Mouse (Mus musculus) liver, embryonic 12.5 days (tissue): ENCODE measurements around the gene Fip1l1. TPM values are rescaled to one million over a fixed set of nuclear protein-coding genes. Genes with fewer than 3 reads are reported as not detected.
A peak's percentile ranks its signal among the peaks of the same experiment; 100 is the strongest.

Experiments
- ATAC-seq: fragments of 200-750 bp; cut with Nextera tagmentation; 2 replicates; pipeline ENCODE4 v1.8.0; 2017; ENCODE audit warnings: moderate number of reproducible peaks, mild to moderate bottlenecking, moderate library complexity
- H3K27ac ChIP-seq: fragments of 300-500 bp; sonication (generic); 2 replicates; pipeline ENCODE4 v1.5.1; 2016; ENCODE audit warnings: mild to moderate bottlenecking
- H3K27me3 ChIP-seq: fragments of 300-500 bp; sonication (generic); replicated peaks from 2 replicates; pipeline ENCODE4 v1.6.1; 2016; ENCODE audit warnings: mild to moderate bottlenecking, moderate library complexity
- H3K36me3 ChIP-seq: fragments of 300-500 bp; sonication (generic); 2 replicates; pipeline ENCODE4 v1.6.1; 2016; ENCODE audit warnings: mild to moderate bottlenecking, moderate library complexity
- H3K4me1 ChIP-seq: fragments of 300-500 bp; sonication (generic); 2 replicates; pipeline ENCODE4 v1.6.1; 2016
- H3K4me2 ChIP-seq: fragments of 300-500 bp; sonication (generic); 2 replicates; pipeline ENCODE4 v1.6.1; 2016; ENCODE audit warnings: mild to moderate bottlenecking, moderate library complexity
- H3K4me3 ChIP-seq: fragments of 300-500 bp; sonication (generic); 2 replicates; pipeline ENCODE4 v1.5.1; 2016; ENCODE audit warnings: mild to moderate bottlenecking, moderate library complexity
- H3K9ac ChIP-seq: fragments of 300-500 bp; sonication (generic); 2 replicates; pipeline ENCODE4 v1.6.1; 2016; ENCODE audit warnings: mild to moderate bottlenecking, moderate library complexity
- H3K9me3 ChIP-seq: fragments of 300-500 bp; sonication (generic); replicated peaks from 2 replicates; pipeline ENCODE4 v1.6.1; 2016; ENCODE audit warnings: mild to moderate bottlenecking, moderate library complexity
- WGBS: fragments of 180-500 bp; shearing (Covaris S2); methylation state at CpG from one replicate; pipeline ENCODE4 v1.1.7; 2016; ENCODE audit not compliant: insufficient replicate concordance; 5-methylcytosine and 5-hydroxymethylcytosine counted together
- polyA plus RNA-seq: library from polyadenylated mRNA; unstranded; fragments of >200 nt; fragmentation: Nextera tagmentation; extraction: Ambion mirVana; gene quantifications from 2 replicates; pipeline ENCODE4 v1.2.1, GENCODE M21; 2016

Gene Fip1l1
- polyA plus RNA-seq, result 63.3 and 66.8 TPM in 2 replicates

DNA sequence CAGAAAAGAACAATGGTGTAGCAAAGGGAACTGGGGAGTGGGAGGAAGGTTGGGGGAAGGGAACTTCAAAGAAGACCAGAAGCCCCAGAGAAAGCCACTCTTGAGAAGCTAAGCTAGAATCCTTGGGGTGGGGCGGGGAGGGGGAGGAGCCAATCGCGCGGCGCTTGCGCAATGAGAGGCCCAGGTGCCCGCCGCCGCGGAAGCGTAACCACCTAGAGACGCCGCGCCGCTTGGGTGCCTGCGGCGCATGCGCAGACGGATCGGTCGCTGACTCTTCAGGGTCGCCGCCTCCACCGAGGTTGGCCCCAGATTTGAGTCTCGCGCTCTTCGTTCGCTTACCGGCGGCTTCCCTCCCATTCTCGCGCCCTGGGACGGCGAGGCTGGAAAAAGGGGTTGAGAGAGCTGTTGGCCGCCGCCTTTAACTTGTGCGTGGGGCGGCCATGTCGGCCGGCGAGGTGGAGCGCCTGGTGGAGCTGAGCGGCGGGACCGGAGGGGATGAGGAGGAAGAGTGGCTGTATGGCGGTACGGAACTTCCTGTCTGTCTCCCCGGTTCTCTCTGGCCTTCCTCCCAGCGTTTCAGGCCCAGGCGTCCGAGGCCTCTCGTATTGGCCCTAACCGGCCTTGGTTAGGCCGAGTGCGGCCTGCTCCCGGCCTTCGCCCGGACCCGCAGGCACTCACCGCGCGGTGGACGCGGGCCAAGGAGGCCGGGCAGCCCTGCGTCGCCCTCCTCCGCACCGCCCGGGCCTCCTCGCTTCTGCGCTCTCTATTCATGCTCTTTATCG is at the start of gene Fip1l1:
TSS of gene Fip1l1 (plus strand) at position 210 of the 782 bp plus-strand sequence.
- no peaks in the 10 kb centered on the region for H3K9me3 ChIP-seq
- ATAC-seq, result peak; percentile 82
- H3K4me1 ChIP-seq, result peaks cover 43% of the 10 kb centered on the region
- H3K27me3 ChIP-seq, result no peaks in the 10 kb centered on the region
- H3K4me3 ChIP-seq, result peak within 1 kb of the TSS; percentile 93
- H3K36me3 ChIP-seq, result peaks cover 27% of the 10 kb centered on the region
- under 1% methylated on average over 71 of the region's 73 CpGs for WGBS
- H3K9ac ChIP-seq, result peak within 1 kb of the TSS; percentile 93
- H3K27ac ChIP-seq, result peak within 1 kb of the TSS; percentile 95
- peak within 1 kb of the TSS; percentile 77 for H3K4me2 ChIP-seq

- ATAC-seq, result no peak
- H3K4me1 ChIP-seq, result no peaks in the 10 kb centered on the region
- H3K9me3 ChIP-seq, result no peaks in the 10 kb centered on the region
- H3K9ac ChIP-seq, result no peak overlapping the region
- WGBS, result 68% methylated on average over 3 of the region's 3 CpGs
- no peaks in the 10 kb centered on the region for H3K27me3 ChIP-seq
- no peak overlapping the region for H3K4me3 ChIP-seq
- H3K4me2 ChIP-seq, result no peak overlapping the region
- H3K27ac ChIP-seq, result no peak overlapping the region
- H3K36me3 ChIP-seq, result no peaks in the 10 kb centered on the region
Observed at GRCm38 (mm10) chr5:74492705-74493104, 42.5 kb upstream of the Fip1l1 start.

DNA sequence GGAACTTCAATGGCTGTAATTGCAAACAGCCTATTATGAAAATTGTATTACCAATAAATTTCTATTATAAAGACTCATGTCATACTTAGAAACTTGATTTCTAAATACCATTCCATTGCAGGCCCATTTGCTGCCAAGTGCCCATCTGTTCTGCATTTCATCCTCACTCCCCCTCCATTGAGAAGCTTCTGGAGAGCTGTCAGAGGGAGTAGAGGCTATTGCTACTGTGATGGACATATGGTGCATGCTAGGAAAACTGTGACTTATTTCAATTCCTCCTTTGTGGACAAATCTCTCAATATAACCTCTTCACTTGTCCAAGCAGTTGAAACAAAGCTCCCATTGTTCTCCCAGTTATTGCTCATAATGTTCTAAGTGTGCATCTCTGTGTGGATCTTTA is 23.6 kb upstream of the Fip1l1 start:
- H3K9ac ChIP-seq, result no peak overlapping the region
- H3K27ac ChIP-seq, result no peak overlapping the region
- H3K9me3 ChIP-seq, result no peaks in the 10 kb centered on the region
- H3K27me3 ChIP-seq, result no peaks in the 10 kb centered on the region
- peaks cover 13% of the 10 kb centered on the region for H3K36me3 ChIP-seq
- H3K4me2 ChIP-seq, result no peak overlapping the region
- ATAC-seq, result no peak
- H3K4me1 ChIP-seq, result no peaks in the 10 kb centered on the region
- H3K4me3 ChIP-seq, result no peak overlapping the region

GRCm38 (mm10) chr5:74527025-74527424 is 8.2 kb upstream of the Fip1l1 start:
- Histone ChIP-seq H3K4me1 (peaks cover 45% of the 10 kb centered on the region), H3K4me3 (no peak overlapping the region), H3K27ac (no peak overlapping the region), H3K27me3 (no peaks in the 10 kb centered on the region), H3K9ac (no peak overlapping the region), H3K36me3 (no peaks in the 10 kb centered on the region), H3K4me2 (no peak overlapping the region), H3K9me3 (no peaks in the 10 kb centered on the region)
- no peak for ATAC-seq
- WGBS, result 57% methylated on average over 5 of the region's 5 CpGs

DNA sequence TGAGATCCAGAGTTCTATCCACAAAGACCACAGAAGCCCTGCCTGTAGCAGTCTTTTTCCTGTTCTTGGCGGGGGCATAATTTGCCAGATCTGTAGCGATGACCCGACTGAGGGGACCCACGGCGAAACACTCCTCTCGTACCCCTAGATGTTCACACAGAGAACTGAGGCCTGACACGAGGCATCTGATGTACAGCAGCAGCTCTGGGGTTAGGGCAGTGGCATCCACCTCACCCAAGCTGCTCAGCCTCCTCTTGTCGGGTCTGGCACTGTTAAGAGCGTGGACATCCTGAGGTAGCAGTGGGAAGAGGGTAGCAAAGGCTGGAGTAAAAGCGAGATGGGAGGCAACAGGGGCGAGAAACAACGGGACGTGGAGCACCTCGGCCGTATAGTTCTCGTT is 4.5 kb upstream of the Fip1l1 start:
- 0 out of 2 replicates have a peak overlapping the region, but pooled peaks have one; percentile 7 for H3K27ac ChIP-seq
- 15% methylated on average over 16 of the region's 16 CpGs for WGBS
- no peaks in the 10 kb centered on the region for H3K36me3 ChIP-seq
- H3K4me1 ChIP-seq, result peaks cover 63% of the 10 kb centered on the region
- peak overlapping the region; percentile 96 for H3K4me2 ChIP-seq
- no peaks in the 10 kb centered on the region for H3K27me3 ChIP-seq
- no peak for ATAC-seq
- peak overlapping the region; percentile 79 for H3K4me3 ChIP-seq
- no peaks in the 10 kb centered on the region for H3K9me3 ChIP-seq
- peak overlapping the region; percentile 78 for H3K9ac ChIP-seq

- Histone ChIP-seq H3K4me2 (peak within 1 kb of the TSS; percentile 96), H3K4me1 (peaks cover 64% of the 10 kb centered on the region), H3K27me3 (no peaks in the 10 kb centered on the region), H3K9ac (peak within 1 kb of the TSS; percentile 78), H3K9me3 (no peaks in the 10 kb centered on the region), H3K4me3 (peak within 1 kb of the TSS; percentile 79), H3K36me3 (no peaks in the 10 kb centered on the region), H3K27ac (peak within 1 kb of the TSS; percentile 85)
- ATAC-seq, result peak; percentile 82
- 5% methylated on average over 35 of the region's 35 CpGs for WGBS
Observed at GRCm38 (mm10) chr5:74531630-74532280, 3.5 kb upstream of the Fip1l1 start, which contains the start of gene Scfd2. Gene Scfd2, minus strand, starts transcription at chr5:74531759.

DNA sequence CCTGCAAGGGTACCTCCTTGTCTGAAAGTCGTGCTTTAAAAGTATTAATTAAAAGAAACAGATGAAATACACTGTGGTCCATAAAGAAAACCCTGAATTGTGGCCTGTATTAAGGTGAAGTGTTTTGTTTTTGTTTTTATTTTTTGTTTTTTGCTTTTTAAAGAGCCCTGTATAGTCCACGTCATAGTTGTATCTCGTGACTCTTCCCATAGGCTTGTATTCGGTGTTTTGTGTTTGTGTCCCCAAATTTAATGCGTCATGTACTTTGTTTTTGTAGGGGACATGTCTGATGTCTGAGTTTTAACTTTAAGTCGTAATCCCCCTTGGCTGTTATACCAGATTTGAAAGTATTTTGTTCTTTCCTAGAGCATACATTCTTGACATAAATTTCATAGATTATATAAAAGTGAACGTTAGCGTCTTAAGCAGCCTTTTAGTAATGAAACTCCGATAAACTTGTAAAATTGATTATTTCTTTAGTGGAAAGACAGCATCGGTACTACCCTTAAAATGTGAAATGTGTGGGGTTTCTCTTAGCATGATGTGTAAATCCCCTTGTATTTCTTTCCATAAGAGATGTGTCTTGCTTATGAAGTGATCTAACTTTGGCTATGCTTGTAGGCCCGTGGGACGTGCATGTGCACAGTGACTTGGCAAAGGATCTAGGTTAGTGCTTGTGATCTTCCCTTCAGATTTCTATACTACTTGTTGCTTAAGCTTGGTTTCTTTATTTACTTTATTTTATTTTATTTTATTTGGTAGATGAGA is 1.1 kb downstream of the Fip1l1 start:
- peak overlapping the region; percentile 93 for H3K4me3 ChIP-seq
- H3K9ac ChIP-seq, result peak overlapping the region; percentile 93
- no peaks in the 10 kb centered on the region for H3K27me3 ChIP-seq
- H3K36me3 ChIP-seq, result peaks cover 35% of the 10 kb centered on the region
- ATAC-seq, result no peak
- no peaks in the 10 kb centered on the region for H3K9me3 ChIP-seq
- H3K4me1 ChIP-seq, result peaks cover 34% of the 10 kb centered on the region
- WGBS, result 35% methylated on average over 12 of the region's 12 CpGs
- peak overlapping the region; percentile 77 for H3K4me2 ChIP-seq
- H3K27ac ChIP-seq, result peak overlapping the region; percentile 95

- Histone ChIP-seq H3K36me3 (peaks cover 84% of the 10 kb centered on the region), H3K9ac (no peak overlapping the region), H3K4me1 (no peaks in the 10 kb centered on the region), H3K4me3 (no peak overlapping the region), H3K4me2 (no peak overlapping the region), H3K27ac (no peak overlapping the region), H3K27me3 (no peaks in the 10 kb centered on the region), H3K9me3 (no peaks in the 10 kb centered on the region)
- ATAC-seq, result no peak
- 84% methylated on average over 4 of the region's 4 CpGs for WGBS
Observed at GRCm38 (mm10) chr5:74545606-74546005, 10.4 kb downstream of the Fip1l1 start.

- Histone ChIP-seq H3K27ac (no peak overlapping the region), H3K27me3 (no peaks in the 10 kb centered on the region), H3K4me1 (no peaks in the 10 kb centered on the region), H3K4me3 (no peak overlapping the region), H3K4me2 (no peak overlapping the region), H3K36me3 (peaks cover 80% of the 10 kb centered on the region), H3K9ac (no peak overlapping the region), H3K9me3 (no peaks in the 10 kb centered on the region)
- no peak for ATAC-seq
- WGBS, result 87% methylated on average over 8 of the region's 8 CpGs
Observed at GRCm38 (mm10) chr5:74549566-74549965, 14.3 kb downstream of the Fip1l1 start.

GRCm38 (mm10) chr5:74561151-74561550 is 25.9 kb downstream of the Fip1l1 start:
- 76% methylated on average over 1 of the region's 1 CpGs for WGBS
- peaks cover 78% of the 10 kb centered on the region for H3K36me3 ChIP-seq
- H3K4me1 ChIP-seq, result no peaks in the 10 kb centered on the region

DNA sequence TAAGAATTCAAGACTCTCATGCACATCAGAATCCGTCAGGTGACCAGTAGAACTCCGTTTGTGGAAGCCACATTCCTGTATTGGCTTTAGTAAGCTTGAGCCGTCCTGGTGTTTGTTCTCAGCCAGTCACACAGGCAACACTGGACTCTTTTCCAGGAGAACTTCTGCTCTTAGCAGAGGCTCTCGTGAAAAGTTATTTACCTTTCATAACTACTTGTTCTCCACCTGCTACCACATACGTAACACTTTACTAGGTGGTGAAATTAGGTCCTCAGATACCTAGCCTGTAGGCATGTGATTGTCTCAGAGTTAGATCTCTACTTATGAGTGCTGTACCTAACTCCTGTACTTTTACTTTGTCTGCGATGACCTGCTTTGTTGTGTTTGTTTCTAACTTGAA is 36.5 kb downstream of the Fip1l1 start:
- no peaks in the 10 kb centered on the region for H3K27me3 ChIP-seq
- H3K4me3 ChIP-seq, result no peak overlapping the region
- no peak overlapping the region for H3K4me2 ChIP-seq
- ATAC-seq, result no peak
- H3K36me3 ChIP-seq, result peaks cover 59% of the 10 kb centered on the region
- H3K9ac ChIP-seq, result no peak overlapping the region
- no peak overlapping the region for H3K27ac ChIP-seq
- 85% methylated on average over 6 of the region's 6 CpGs for WGBS
- H3K4me1 ChIP-seq, result no peaks in the 10 kb centered on the region
- H3K9me3 ChIP-seq, result no peaks in the 10 kb centered on the region

More at GRCm38 (mm10) chr5:74561151-74561550, 25.9 kb downstream of the Fip1l1 start:
- Histone ChIP-seq H3K9me3 (no peaks in the 10 kb centered on the region), H3K27ac (no peak overlapping the region), H3K4me3 (no peak overlapping the region), H3K4me2 (no peak overlapping the region), H3K9ac (no peak overlapping the region), H3K27me3 (no peaks in the 10 kb centered on the region)
- no peak for ATAC-seq

GRCm38 (mm10) chr5:74589133-74589532 is 53.9 kb downstream of the Fip1l1 start:
- H3K4me1 ChIP-seq, result no peaks in the 10 kb centered on the region
- peaks cover 90% of the 10 kb centered on the region for H3K36me3 ChIP-seq
- ATAC-seq, result no peak
- no peak overlapping the region for H3K27ac ChIP-seq
- H3K9me3 ChIP-seq, result no peaks in the 10 kb centered on the region
- H3K27me3 ChIP-seq, result no peaks in the 10 kb centered on the region
- no peak overlapping the region for H3K9ac ChIP-seq
- 89% methylated on average over 7 of the region's 7 CpGs for WGBS
- no peak overlapping the region for H3K4me2 ChIP-seq
- H3K4me3 ChIP-seq, result no peak overlapping the region
